Mouse (Mus musculus) ES-Bruce4 (cell line): ENCODE measurements at regions not wholly inside any gene's neighbourhood (a gene's known extent, or its start where the extent isn't known, plus 50 kb on each side); places are given as distances from the start of the nearest gene placed in this dataset.

Experiments used
- CTCF ChIP-seq: IDR thresholded peaks from one replicate; pipeline ENCODE4 v1.8.1; 2011; ENCODE audit warnings: low read depth, low read length
- POLR2A ChIP-seq: IDR thresholded peaks from one replicate; pipeline ENCODE4 v1.8.1; 2011; ENCODE audit warnings: low read length; ENCODE audit not compliant: insufficient read depth

DNA sequence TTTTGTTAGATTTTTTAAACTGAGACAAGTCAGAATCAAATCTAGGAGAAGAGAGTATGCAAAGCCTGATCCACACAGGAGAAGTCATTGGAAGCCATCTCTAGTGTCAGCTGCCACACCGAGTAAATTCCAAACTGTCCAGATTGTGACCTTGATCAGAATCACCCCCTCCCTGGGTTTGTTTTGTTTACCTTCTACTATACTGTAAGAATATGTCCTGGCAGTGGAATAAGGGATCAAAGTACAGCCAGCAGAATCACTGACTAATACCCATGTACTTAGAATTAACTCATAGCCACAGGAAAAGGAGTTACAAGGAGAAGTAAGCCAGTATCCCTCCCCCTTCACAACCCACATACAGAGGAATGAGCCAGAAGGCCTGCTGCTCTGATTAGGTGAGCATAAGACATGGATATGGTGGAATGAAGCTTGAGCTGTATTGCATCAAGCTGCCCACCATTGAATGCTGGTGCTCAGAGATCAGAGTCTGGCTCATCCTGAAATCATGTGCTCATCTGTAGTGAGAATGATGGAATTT lies 70.9 kb upstream of the Bmper start:
- no peak for TF ChIP-seq CTCF
- no peak for TF ChIP-seq POLR2A
